Mouse (Mus musculus) frontal cortex, postnatal 25 days (tissue): ENCODE measurements around the gene Tle6.
"Not testable (repeated sequence)": the region's sequence is repeated elsewhere in the genome, so short reads cannot be mapped to it uniquely, and the experiment has no call there.

Experiments
- DNase-seq, 2 experiments: peaks; one replicate each; pipeline ENCODE4 v3.0.0; 2022; ENCODE audit warnings: low spot score in 2 of 2

Gene Tle6

DNA sequence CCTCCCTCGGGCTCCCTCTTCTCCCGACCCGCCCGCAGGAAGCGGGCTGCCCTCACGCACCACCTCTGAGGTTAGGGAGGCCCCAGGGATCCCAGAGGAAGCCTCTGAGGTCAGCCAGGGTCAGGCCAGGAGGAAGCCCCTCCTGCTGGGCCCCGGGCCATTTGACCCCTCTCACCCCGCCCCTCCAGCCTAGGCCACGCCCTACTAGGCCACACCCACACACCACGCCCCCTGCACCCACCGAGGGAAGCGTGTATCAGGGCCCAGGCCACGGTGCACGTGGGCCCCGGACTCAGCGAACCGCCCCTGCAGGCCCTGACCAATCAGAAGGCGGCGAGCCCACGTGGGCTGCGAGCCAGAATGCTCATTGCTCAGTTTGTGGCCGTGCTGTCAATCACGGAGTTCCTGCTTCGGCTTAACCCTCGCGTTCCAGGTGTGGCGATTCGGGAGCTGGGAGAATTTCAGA, at the start of gene Tle6:
Gene Tle6 (minus strand): TSS at position 336 of the 466 bp plus-strand sequence.
- DNase-seq: peak; percentile 93 to 94

DNA sequence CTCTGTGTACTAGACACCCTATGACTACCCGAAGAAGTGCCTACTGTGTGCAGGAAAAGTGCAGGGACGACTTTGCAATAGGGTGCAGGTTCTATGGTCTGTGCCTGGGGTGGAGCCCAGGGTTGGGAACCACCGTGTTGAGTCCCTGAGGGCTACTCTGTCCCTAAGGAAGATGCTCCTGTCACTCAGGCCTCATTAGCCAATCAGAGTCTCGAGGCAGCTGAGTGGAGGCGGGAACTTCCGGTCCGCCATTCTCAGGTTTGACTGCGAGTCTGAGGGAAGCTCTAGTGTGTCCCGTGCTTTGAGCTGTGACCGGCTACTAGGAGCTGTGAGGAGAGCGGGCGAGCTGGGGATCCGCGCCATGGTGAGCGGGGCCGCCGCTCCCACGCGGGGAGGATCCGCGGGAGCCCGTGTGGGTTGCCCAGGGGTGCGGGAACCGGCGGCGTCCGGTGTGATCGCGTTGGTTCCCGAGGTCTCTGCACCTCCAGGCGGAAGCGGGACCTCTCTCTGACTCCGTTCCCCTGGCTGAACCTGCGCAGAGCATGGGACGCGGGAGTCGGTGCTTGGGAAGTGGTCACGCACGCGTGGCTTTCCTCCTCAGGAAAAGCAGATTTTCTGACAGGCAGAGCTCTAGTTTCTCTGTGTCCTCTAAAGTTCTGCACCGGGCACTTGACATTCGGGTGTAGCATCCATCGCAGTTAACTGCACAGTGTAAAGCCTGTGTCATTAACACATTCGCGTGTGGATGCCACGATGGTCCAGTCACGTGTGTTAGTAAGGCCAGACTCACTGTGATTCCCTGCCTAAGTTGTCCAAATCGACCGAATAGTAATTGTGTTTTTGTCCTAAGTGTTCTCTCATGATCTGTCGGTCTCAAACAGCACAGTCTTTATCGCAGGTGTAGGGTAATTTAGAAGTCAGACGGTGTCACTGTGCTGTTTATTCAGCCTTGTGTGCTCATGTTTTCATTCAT, 48.2 kb upstream of the Tle6 start, which contains the start of gene Gm10778:
Gene Gm10778 (plus strand): TSS at position 257 of the 973 bp plus-strand sequence.
- peak; percentile 71 to 82 for DNase-seq

DNA sequence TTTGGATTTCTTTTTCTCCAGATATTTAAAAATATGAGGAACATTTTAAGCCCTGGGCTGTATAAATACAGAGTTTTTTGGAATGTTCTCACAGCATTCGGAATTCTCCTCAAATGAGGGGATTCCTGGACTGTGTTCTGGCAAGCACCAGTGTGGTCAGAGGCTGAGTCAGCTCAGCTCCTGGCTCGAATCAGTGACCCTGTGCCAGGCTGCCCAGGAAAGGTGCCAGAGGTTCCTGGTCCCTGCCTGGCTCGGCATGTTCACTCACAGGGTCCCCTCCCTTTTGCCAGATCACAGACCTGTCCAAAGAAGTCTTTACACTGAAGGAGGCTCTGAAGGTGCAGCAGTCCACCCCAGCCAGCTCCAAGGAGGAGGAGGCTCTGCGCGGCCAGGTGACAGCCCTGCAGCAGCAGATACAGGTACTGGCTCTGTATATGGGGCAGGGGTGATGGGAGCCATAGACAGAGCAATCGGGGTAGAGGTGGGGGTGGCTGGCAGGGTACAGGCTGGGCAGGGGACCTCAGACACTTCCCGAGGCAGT, 45.2 kb upstream of the Tle6 start:
- no peak for DNase-seq

DNA sequence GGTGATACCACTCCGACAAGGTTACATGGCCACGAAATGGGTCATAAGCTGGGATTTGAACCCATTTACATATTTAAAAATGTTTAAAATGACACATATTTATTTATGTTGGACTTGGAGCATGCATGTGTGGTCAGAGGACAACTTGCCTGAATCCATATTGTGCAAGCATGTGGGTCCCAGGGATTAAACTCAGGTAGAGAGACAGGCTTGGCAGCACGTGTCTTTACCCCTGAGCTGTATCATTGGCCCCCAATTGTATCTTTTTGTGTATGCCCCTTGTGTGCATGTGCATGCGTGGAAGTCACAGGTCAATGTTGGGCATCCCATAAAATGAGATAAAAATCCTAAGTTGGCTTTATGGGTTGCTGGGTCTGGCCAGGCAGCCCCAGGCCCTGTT, 44.5 kb upstream of the Tle6 start:
- DNase-seq: no peak

DNA sequence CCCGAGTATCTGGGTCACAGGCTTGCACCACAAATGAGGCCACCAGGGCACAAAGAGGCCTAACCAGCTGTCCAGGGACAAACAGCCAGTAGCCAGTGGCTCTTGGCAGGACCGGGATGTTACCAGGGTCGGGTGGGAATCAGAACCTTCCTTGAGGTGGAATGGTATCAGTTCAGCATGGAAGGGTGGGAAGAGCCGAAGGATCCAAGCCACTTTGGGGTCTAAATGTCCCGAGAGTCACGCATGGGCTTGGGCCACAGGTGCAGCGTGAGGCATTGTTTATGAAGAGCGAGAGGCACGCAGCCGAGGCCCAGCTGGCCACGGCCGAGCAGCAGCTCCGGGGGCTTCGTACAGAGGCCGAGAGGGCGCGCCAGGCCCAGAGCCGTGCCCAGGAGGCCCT, 43.8 kb upstream of the Tle6 start:
- peak in 1 of 2 experiments; percentile 5 for DNase-seq

DNA sequence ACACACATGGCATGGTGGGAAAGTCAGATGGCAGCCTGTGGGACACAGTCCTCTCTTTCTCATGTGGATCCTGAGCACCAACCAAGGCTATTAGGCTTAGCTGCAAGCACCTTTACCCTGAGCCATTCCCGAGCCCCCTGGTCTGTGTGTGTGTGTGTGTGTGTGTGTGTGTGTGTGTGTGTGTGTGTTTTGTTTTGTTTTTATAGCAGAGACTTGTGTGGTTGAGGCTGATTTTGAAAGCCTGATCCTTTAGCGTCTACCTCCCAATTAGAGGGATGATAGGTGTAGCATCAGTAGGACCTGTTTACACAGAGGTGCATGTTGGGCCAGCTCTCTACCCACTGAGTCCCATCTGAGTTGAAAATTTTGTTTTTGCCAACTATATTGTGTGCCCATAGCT, 43.3 kb upstream of the Tle6 start:
- DNase-seq: peak in 1 of 2 experiments; percentile 19

DNA sequence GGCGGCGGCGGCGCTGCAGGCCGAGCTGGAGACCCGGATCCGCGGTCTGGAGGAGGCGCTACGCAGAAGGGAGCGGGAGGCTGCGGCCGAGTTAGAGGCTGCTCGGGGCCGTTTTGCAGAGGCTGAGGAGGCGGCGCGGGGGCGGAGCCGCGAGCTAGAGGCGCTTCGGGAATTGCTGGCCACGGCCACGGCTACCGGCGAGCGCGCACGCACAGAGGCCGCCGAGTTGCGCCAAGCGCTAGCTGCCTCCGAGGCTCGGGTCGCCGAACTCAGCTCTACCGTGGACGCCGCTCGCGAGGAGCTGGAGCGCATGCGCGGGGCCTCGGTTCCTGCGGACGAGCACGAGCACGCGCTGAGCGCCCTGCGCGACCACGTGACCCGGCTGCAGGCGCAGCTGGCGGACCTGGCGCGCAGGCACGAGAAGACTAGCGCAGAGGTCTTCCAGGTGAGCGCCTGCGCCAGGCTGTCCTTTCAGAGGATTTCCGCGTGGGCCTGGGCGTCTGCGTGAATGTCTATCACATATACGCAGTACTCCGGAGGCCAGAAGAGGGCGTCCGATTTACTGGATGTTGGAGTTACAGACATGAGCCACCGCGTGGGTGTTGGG, 42.7 kb upstream of the Tle6 start:
- DNase-seq: peak; percentile 82 to 91

DNA sequence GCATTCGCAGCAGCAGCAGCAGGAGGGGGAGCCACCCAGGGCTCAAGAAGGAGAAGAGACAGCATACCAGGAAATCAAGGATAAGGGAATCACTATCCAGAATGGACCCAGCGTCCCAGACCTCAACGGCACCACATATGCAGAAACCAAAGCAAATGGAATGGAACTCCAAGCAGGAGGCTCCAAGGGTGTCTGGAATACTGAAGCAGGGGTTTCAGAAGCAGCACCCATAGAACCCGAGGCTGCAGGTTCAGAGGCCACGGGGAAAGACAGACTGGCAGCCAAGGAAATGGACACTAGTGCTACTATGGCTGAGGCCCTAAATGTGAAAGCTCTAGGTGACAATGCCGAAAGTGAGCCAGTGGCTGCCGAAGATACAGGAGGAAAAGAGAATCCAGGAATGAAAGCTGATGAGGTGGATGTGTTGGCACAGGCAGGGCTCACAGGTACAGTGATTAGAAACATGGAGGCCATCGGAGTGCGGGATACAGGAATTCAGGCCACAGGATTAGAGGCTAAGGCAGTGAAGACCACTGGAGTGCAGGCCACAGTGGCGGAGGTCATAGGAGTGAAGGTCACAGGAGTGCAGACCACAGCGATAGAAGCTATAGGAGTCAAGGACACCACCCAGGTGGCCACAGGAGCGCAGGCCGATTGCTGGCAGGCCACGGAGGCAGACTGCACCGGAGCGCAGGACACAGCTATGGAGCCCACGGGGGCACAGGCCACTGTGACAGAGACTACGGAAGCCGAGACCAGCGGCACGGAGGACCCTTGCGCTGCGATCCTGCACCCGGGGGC, 42.0 kb upstream of the Tle6 start:
- DNase-seq: no peak

DNA sequence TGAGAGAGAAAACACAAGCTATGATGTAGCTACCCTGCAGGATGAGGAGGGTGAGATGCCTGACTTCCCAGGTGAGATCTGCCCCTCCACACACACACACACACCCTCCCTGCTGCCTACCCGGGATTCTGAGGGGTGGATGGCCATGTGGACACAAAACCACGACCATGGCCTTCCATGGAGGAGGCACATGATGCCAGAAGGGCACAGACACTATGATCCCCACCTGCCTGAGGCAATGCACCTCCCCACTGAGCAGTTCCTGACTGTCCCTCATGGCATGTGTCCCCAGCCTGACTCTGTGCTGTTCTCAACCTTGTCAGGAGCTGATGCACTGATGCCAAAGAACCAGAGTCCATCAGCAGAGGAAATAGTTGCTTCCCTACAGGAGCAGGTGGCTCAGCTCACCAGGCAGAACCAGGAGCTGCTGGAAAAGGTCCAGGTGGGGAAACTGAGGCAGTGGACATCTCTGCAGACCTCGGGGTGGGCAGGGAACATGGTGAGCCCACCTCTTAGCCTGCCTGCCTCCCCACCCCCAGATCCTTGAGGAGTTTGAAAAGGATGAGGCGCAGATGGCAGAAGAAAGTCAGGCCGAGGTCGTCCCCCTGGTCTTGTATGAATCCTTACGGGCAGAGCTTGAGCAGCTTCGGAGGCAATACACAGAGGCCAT, 41.2 kb upstream of the Tle6 start:
- DNase-seq: no peak

DNA sequence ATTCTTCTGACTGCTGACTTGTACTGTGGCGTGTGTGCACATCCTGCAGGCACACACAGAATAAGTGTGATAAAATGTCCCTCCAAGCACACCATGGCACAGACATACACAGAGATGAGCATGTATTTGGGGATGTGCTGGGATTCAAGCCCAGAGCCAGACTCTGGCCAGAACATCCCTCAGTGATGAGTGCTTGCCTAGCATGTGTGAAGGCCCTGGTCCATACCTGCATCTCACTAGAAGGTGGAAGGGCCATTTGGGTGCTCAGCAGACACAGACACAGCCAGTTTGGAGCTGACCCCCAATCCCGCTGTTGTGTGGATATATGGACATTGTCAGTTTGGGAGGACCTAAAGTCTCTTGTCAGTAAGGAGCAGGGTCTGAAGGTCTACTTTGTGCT, 40.7 kb upstream of the Tle6 start:
- no peak for DNase-seq

DNA sequence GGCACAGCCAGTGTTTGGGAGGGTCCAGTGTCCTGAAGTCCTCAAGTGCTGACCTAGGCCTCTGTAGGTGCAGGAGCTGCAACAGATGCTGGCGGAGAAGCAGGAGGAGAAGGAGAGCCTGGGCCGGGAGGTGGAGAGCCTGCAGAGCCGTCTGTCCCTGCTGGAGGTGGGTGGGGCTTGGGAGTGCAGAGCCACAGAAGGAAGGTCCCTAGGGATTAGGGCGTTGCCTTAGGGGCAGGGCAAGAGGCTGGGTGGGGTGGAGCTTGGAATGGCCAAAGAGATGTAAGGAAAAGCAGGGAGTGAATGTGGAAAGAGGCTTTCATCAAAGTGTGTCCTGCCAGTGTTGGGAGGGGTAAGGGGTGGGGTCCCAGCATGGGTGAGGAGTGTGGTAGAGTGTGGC, 40.0 kb upstream of the Tle6 start:
- DNase-seq: not testable (repeated sequence)

DNA sequence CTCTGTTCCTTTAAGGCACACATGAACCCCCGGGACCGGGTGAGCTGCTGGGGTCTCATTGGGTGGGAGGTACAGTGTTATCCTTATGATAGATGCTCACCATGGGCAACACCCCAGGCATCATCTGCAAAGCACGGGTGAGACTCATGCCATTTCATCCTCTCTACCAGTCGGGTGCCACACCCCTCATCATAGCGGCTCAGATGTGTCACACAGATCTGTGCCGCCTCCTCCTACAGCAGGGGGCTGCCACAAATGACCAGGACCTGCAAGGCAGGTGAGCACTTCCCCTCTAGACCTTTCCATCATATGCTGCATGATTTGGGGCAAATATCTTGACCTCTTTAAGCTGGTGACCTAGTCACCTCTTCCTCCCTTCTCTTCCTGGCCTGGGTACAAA, 37.2 kb upstream of the Tle6 start:
- no peak for DNase-seq

DNA sequence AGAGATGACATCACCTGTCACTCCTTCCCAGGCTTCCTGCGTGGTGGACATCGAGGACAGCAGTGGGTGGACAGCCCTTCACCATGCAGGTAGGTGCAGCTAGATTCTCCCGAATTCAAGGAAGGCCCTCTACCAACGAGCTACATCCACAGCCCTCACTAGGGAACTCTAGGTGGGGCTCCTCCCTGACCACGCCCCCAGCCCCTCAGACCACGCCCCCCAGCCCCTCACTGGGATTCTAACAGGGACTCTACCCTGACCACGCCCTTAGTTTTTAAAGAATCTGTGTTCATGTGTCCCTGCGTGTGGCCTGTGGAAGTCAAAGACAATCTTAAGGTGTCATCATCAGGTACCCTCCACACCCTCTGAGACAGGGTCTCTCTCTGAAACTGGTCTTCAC, 35.5 kb upstream of the Tle6 start:
- no peak for DNase-seq

DNA sequence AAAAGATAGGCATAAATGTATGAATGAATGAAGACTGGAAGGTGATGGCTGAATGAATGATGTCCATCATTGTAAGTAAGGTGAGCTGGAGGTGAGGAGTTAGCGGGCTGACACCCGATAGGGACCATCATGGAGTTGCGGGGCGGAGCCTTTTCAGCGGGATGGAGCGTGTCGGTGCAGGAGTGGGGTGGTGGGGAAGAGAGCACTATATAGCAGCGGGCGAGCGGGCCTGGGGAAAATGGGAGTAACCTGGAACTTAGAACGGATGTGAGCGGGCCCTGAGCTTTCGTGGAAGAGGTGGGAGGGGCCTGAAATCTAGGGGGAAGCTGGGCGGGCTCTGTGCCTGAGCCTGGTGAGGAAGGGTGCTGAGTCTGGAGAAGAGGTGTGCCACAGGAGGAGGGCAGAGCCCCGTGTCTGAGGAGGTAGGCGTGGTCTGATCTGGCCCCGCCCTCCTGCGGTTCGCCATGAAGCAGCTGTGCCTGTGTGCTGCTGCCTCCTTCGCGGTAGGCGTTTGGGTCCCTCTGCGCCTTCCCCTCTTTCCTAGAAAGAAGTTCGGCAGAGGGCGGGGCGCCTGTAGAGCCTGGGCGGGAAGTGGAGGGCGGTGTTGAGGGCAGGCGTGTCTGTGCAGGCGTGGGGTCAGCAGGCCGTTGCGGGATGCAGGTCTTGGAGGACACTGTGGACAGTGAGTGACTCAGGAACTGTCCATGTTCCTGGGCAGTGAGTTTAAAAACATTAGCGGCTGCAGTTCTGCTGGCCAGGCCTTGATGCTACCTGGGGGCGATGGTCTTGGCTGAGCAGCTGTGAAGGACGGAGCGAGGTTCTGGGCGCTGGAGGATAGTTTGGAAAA, 32.6 kb upstream of the Tle6 start:
- DNase-seq: peak; percentile 64 to 71

DNA sequence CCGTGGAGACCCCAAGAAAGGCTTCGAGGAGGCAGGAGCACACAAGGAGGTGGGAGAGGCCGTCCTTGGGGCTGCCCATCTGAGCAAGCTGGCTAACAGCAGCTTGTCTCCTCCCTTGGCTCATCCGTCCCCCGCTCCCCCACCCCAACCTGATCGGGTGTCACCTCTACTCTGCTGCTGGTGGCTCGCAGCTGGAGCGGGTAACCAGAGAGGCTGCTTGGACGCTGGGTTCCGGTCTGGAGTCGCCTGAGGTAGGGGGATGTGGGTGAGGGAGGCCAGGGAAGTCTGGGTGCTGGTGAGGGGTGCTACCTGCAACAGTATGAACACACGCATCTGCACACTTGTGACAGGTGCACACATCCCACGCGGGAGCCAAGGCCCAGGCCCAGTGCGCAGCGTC, 27.5 kb upstream of the Tle6 start, which contains the start of gene Ankrd24:
Gene Ankrd24 (plus strand): TSS at position 151 of the 400 bp plus-strand sequence.
- no peak for DNase-seq

DNA sequence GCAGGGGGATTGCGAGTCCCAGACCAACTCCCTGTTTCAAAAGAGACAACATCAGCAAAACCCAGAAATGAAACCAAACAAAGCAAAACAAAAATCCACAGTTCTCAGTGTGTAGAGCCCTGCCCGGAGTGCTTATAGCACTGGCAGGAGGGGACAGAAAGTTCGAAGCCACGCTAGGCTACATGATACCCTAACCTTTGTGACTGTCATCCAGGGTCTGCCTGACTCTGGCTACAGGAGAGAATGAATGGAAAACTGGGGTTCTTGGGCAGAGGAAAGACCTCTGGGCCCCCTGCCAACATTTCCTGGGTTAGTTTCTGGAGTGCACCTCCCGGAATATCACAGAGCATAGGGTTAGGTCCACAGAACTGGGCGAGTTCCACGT, 27.0 kb upstream of the Tle6 start:
- DNase-seq: no peak

DNA sequence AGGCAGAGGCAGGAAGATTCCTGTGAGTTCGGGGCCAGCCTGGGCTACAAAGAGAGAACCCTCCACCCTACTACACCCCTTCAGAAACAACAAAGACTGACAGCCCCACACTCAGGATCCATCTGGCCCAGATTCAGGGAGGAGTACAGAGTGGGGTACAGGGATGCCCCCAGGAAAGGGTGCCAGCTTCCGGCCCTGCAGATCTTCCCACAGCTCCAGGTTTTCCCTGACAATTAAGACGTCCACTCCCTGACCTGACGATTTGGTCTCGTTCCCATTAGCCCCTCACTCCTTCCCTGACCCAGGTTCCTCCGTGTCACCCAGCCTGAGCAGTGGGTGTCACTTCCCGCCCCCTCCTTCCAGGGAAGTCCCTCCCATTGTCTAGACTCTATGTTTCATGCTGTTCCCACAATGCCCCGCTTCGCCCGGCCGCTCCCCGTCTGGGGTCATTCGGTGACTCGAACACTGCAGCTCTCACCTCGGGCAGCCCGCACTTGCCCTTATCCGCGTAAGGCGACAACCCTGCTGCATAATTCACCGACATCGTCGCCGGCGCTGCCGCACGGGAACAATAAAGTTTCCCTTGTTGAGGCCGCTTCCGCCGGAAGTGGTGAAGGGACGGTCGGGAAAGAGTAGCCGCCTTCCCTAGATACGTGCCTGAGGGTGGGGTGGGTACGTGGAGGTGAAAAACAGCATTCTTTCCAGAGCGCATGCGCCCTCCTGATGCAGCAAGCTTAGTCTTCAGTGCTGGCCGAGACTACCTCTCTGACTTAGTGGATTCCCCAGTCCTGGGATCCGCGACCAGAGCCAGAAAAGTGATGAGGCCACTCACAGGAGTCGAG, 26.3 kb upstream of the Tle6 start, which contains the start of gene Sirt6:
Gene Sirt6 (minus strand): TSS at position 804 of the 842 bp plus-strand sequence.
- DNase-seq: peak; percentile 81 to 89

DNA sequence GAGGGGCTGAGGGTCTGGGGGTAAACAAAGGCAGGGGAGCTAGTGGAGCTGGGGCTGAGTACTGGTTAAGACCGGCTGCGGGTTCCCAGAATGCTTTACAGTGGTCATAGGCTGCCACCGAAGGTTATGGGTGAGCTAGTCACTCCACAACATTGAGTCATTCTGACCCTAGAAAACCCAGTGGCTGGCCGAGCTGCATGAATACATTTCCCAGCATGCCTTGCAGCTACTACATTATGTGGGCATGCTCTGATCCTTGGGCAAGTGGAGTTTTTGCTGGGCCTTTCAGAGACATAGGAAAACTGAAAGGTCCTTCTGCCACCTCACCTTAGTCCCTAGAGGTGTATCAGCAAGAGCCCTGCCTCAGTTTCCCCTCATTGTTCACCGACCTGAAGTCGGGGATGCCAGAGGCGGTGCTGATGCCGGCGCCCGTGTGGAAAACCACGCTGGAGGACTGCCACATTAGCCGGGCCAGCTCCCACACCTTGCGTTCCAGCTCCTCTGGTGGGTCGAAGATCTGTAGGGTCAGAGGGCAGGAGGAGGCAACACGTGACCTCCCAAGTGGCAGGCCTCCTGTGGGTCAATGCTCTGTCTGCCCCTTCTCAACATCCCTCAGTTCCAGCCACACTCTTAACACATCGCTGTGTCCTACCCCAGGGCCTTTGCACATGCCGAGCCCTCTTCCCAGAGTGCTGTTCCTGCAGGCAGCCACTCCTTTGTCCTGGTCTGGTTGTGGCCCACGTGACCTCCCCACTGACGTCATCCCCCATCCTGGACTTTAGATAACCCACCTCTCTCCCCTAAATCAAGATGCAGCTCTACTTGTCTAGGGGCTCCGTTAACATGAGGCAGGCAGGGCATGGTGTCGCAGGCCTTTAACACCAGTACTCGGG, 25.5 kb upstream of the Tle6 start:
- no peak for DNase-seq
